Mouse (Mus musculus) brain, embryonic 18.5 days (tissue): ENCODE measurements around the gene Nt5dc3.

Experiments used
- DNase-seq: peaks from one replicate; pipeline ENCODE4 v3.0.0-alpha.2; 2012; ENCODE audit warnings: low read depth, low spot score

The Nt5dc3 gene

DNA sequence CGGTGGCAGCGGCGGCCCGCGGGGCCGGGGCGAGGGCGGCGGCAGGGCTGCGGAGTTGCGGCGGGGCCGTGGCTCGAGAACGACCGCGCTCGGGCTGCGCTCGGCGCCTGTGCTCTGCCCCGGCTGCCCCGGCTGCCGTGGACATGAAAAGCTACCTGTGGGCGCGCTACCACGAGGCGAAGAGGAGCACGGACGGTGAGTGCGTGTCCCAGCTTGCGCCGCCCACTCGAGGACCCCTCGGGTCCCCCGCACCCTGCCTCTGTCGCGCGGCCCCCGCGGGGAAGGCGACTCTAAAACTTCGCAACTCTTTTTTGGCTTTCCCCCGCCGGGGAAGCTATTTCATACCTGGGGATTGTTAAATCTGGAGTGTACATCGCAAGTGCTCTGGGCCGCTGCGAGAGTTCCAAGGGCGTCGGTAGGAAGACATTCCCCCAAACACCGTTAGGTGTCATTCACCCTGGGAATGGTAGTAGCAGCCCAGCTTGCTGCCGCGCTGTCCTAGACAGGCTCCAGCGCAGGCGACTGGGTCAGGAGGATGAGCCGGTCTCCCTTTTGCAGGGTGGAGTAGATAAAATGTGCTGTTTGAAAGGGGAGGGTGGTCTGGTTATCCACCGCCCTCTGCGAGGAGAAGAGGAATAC, 431 bp downstream of the Nt5dc3 start:
- DNase-seq, result no peak

- no peak for DNase-seq
Observed at GRCm38 (mm10) chr10:86779816-86780500, 1.2 kb downstream of the Nt5dc3 start.

DNA sequence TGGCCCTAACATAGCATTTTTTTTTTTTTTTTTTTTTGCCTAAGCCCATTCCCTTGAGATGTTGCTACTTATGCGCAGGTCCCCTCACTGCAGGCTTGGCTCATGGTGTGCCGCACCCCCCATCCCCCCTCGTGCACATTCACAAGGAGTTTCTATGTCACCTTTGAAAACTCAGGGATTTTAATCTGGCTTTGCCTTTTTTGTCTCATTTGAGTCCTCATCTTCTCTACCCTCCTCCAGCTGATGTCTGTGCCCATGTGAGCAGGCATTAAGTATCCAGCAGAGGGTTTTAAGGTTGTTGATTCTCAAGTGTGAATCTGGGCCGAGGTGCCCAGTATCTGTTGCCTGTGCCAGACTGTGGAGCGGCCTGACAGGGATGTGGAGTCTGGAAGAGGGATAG, 2.8 kb downstream of the Nt5dc3 start:
- DNase-seq, result no peak

DNA sequence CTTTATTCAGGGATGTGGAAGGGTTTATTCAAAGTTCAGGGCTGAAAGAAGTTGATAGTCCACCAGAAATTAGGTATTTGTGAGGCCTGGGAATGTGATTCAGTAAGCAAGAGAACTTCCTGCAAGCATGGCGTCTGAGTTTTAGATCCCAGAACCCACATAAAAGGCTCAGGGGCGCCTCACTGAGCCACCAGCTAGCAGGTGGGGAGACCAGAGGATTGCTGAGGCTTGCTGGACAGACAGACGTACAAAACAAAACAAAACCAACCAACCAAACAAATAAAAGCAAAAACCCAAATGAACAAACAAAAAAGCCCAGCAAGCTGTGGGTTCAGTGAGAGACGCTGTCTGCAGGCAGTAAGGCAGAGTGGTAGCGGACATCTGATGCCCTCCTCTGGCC, 3.9 kb downstream of the Nt5dc3 start:
- no peak for DNase-seq

GRCm38 (mm10) chr10:86783561-86783960, 4.8 kb downstream of the Nt5dc3 start:
- no peak for DNase-seq

DNA sequence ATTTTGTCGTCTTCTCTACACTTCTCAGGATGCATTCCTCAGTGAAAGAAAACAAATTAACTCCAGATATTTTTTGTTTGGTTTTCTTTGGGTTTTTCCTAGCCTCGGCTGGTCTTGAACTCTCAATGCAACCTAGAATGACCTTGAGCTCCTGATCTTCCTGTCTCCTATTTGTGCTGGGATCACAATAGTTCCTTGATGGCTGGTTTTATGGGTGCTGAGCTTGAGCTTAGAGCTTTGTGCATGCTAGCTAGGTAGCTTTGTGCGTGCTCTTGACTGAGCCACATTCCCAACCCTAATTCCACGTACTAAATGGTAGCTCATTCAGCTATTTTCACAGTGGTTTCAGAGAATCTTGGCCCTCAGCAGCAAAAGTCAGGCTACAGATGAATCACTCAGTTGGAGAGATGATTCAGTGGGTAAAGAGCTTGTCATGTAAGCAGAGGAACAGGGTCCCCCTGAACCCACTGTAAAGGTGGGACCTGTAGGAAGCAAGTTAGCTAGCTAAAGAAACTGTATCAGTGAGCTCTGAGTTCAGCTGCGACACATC, 5.4 kb downstream of the Nt5dc3 start:
- no peak for DNase-seq

DNA sequence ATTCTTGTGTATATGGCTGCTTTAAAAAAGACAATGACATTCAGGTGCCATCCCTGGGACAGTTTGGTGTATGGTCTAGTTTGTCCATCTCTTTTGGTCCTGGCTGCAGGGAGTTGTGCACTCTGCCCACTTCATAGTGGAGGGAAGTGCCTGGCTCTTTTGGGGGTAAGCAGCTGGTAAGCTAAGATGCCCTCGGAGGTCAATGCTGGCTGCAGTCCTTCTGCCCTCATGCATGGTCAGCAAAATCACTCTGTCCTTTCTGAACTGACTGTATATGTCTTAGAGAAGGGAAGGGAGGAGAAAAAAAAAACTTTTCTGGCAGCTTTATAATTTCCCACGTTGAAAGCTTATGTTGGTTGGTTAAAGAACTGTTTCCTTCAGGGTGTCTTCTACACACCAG, 6.6 kb downstream of the Nt5dc3 start:
- no peak for DNase-seq

DNA sequence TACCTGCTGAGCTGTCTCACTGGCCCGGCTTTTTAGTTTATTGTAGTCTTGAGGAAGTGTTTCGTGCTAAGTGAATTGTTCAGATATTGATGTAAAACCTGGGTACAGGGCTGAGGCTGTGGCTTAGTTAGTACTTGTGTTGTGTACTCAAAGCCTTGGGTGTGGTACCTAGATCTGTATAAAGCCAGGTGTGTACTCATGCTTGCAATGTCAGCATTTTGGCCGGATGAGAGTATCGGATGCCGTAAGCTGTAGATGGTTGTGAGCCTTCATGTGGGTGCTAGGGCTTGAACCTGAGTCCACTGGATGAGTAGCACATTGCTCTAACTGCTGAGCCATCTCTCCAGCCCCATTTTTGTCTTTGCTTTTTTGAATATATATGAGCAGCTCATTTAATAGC, 7.3 kb downstream of the Nt5dc3 start:
- no peak for DNase-seq

DNA sequence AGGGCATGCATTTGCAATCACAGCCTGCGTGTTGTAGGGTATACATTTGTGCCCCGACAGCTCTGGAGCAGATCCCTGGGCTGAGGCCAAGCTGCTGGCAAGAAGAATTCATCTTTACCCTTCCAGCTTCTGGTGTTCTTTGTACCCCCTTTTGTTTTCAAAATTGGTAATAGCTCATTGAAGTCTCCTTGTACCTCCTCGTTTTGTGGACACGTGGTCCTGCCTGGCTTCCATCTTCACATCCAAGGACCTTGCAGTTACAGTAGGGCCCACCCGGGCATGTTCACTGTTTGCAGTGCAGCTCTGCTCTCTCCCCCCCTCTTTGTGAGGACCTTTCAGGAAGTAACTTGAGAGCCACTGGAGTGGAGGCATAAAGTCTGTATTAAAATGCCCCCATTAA, 9.4 kb downstream of the Nt5dc3 start:
- no peak for DNase-seq

DNA sequence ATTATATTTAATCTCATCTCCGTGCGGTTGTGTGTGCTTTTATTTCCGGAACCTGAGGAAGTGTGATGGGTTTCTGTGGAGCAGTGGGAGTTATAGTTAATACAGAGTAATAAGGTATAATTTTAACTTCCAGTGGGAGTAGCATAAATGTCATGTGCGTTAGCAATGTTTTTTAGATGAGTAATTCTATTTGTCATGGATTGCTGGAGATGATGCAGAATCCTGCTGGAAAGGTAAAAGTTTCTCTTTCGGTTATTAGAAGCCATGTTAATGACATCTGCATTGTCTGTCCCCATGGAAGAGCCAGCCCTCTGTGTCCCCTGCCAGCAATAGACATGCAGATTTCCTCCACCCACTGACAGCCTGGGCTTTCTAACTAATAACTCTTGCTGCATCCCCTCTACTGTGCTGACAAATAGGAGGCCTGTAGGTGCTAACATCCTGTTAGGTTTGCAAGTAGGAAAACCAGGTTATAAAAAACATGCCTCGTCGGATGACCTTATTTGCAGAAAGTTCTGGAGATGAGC, 10.4 kb downstream of the Nt5dc3 start:
- no peak for DNase-seq

DNA sequence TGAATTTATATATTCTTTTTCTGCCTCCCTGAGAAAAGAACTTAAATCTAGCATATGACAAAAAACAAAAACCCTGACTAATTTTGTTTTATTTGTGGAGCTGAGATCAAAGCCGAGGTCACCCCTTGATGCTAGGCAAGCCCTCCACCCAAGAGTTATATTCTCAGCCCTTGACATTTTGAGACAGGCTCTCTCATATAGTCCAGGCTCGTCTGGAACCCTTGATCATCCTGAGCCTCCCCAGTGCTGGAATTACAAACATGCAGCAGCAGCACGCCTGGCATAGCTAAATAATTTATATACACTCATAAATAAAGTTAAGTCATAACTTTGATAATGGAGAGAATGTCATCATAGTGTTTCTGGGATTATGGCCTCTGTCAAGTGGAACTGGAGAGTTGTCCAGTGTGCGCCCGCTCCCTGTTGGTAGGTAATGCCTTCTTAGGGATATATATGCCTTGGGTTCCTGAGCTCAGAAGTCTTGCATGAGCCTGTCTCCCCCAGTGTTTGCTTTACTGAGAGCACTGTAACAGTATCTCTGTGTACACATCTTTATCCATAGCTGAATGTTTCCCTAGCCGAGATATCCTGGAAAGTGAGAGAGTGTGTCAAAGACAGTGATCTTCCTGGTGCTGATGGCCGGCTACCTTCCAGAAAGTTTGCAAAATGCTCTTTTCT, 12.8 kb downstream of the Nt5dc3 start:
- DNase-seq, result no peak

DNA sequence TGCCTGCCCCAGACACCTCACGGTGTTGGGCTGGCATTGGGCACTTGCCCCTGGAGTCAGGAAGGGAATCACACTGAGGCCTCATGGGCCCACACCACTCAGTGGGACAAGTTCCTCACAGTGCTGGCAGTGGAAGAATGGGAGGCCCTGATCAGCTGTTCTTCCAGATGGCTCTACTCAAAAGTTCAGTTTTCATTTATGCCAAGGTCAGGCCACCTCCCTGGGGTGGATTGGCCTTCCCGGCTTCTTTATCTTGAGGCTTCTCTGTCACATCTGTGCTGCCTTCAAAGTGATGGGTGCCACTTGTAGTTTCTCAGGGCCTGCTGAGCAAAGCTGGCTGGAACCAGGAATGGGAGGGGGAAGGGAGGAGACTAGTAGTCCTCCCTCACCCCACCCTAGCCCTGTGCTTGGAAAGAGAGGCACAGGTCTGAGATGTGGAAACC, 14.7 kb downstream of the Nt5dc3 start:
- no peak for DNase-seq

DNA sequence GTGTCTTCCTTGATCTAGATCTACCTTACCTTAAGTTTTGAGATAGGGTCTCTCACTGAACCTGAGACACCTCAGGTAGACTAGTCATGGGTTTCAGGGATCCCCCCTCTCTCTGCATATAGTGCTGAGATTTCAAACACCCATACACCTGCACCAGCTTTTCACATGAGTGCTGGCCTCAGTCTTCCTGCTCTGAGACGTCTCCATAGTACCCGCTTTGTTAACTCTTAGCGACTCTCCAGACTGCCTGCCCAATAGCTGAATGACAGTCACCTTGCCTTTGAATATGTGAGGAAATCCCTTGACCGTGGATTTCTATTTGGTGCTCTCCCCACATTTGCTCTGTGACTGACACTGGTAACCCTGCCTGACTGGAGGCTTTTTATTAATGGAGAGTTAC, 15.4 kb downstream of the Nt5dc3 start:
- DNase-seq, result no peak

- no peak for DNase-seq
Observed at GRCm38 (mm10) chr10:86794794-86795535, 16.2 kb downstream of the Nt5dc3 start.

- no peak for DNase-seq
Observed at GRCm38 (mm10) chr10:86796073-86796741, 17.4 kb downstream of the Nt5dc3 start.

DNA sequence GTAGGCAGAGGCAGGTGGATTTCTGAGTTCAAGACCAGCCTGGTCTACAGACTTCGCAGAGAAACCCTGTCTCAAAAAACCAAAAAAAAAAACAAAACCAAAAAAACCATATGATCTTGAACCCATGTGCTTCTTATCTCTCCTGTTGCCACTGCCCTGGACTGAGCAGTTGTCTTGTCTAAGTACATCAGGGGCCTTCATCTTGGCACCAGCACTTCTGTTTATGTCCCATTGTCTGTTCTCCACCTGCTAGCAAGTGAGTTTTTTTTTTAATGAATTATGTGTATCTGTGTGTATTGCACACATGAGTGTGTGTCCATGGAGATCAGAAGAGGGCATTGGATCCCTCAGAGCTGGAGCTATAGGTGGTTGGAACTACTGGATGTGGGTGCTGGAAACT, 28.6 kb downstream of the Nt5dc3 start:
- no peak for DNase-seq

DNA sequence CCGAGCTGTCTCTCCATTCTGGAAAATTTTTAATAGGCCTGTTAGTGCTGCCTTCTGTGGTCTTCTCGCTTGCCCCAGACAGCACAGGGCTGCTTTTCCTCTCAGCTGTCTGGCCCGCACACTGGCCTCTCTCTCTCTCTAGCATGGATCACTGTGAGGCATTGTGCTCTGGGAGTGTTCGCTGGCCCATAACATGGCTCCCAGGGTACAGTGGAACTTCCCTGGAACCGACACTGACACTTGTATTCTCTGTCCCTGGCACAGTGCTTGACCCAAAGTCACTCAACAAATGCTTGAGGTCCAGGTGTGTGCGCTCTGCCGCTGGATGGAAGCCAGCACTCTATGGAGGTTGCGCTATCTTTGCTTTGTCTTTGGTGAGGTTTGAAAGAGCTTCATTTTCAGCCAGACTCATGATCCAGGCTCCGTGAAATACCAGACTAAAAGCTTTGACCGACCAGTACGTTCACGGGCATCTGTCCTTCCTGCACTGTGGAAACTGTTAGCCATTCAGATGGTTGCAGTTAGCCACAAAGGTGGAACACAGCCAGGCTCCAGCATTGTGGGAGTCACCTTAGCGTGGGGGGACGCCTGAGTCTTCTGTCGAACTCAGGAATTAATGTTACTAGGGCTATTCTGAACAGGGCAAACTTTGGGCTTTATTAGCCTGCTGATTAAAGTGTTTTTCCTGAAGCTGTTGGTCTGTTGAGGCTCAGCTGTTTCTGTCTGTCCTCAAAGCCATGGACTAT, 29.4 kb downstream of the Nt5dc3 start:
- DNase-seq, result no peak

GRCm38 (mm10) chr10:86810000-86810399, 31.2 kb downstream of the Nt5dc3 start:
- no peak for DNase-seq

- no peak for DNase-seq
Observed at GRCm38 (mm10) chr10:86810612-86811011, 31.8 kb downstream of the Nt5dc3 start.
